Mouse (Mus musculus): Measurements from ENCODE around the gene Prss43. TPM values are rescaled to one million over a fixed set of nuclear protein-coding genes. Genes with fewer than 3 reads are reported as not detected.

Gene Prss43
- total RNA-seq, 2 experiments from 2014 or later: not detected

DNA sequence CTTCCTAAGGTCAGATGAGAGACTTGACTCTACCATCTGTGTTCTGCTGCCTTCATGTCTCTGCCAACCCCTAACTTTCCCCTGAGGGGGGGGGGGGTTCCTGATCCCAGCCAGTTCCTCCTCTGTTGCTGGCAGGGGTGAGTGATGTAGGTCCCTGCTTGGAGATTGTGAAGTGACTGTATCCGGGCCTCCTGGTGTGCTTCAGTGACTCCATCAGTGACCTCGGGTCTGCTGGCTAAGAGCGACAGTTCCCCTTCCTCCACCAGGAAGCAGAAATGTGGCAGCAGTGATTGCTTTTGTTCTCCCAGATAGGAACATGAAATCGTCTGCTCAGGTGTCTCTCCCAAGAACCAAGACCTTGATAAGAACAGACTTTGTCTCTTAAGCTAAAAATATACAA is 30.4 kb downstream of the Prss43 start:
- intact Hi-C loops (cut with DNase I): no loop called here
- DNase-seq: peak; percentile 13
- peak; percentile 32; the same call in 1 of the 2 replicates for TF ChIP-seq CTCF (IDR thresholded peaks at IDR 0.05)
- Histone ChIP-seq H3K4me3 (no peak overlapping the region), H3K27ac (no peak overlapping the region)

DNA sequence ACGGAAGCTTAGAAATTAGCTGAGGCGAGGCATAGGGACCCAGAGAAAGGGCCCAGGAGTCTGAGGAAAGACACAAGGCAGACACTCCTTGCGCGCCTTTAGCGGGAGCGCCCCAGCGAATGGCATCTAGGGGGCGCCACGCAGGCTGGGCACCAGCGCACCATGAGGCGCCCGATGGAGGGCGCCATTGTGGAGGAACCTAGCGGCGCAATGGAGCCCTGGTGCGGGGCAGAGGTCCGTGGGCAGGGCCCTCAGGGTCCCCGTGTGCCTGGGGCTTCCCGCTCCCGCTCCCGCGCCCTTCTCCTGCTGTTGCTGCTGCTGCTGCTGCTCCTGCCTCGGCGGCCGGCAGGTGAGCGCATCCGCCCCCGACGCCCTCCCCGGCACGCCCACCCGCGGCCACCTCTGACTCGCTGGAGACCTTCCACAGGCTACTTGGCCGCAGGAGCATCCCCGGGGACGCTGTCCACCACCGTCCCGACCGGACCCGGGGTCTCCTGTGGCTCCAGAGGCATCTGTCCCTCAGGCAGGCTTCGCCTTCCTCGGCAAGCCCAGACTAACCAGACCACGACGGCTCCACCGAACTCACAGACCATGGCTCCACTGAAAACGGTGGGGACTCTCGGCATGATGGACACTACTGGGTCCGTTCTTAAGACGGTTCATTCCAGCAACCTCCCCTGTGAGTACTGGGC is 31.4 kb downstream of the Prss43 start, which contains the start of gene Prss50:
Gene Prss50 (plus strand): TSS at position 187 of the 692 bp plus-strand sequence.
- peak; percentile 49 for TF ChIP-seq CTCF (IDR thresholded peaks at IDR 0.05)
- Histone ChIP-seq H3K4me3 (no peak within 1 kb of the TSS), H3K27ac (no peak within 1 kb of the TSS)
- peak; percentile 22 for DNase-seq
- intact Hi-C loops (cut with DNase I): no loop called here

DNA sequence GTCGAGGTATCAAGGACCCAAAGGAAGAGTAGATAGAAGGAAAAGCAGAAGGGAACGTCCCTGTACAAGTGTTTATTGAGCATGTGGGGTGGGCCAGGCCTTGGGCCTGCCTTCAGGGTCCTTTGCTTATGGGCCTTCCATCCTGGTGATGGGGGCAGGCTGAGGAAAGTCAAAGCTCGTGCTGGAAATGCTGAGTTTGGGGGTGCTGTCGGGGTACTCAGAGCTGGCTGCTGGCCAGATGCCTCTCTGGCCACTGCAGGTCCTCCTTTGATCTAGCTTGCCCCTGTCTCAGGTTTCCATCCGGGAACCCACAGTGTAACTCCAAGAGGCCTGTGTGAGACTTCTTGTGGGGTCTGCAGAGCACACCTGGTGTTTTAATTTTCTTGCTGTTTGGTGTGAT is 32.0 kb downstream of the Prss43 start:
- TF ChIP-seq CTCF (IDR thresholded peaks at IDR 0.05): no peak
- intact Hi-C loops (cut with DNase I): no loop called here

DNA sequence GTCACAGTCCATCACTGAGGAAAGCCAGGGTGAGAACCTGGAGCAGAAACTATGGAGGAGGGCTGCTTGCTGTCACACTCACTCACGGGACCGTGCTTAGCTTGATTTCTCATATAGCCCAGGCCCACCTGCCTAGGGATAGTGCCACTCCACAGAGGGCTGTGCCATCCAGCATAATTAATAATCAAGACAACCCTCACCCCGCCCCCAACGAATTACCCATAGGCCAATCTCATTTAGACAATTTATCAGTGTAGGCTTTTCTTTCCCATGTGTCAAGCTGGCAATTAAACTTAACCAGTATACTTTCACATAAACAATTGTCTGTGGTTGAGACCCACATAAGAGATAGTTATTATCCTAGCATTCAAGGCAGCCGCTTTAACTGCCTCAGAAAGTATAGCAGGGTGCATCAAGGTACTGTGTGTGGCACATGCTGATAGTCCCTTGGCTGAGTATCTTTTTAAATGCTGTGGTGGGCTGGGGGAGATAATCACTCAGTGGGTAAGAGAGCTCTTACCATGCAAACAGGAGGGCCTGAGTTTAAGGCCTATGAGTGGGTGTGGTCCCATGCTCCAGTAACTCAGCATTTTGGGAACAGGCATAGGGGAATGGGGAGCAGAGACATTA is 32.6 kb downstream of the Prss43 start:
- intact Hi-C loops (cut with DNase I): no loop called here
- no peak overlapping the region for H3K27ac ChIP-seq
- peak; percentile 7 for DNase-seq
- no peak for TF ChIP-seq CTCF (IDR thresholded peaks at IDR 0.05)
- no peak overlapping the region for H3K4me3 ChIP-seq

More for the DNA sequence above, 32.0 kb downstream of the Prss43 start:
- peak; percentile 7 for DNase-seq
- H3K27ac ChIP-seq: no peak overlapping the region
- H3K4me3 ChIP-seq: no peak overlapping the region

DNA sequence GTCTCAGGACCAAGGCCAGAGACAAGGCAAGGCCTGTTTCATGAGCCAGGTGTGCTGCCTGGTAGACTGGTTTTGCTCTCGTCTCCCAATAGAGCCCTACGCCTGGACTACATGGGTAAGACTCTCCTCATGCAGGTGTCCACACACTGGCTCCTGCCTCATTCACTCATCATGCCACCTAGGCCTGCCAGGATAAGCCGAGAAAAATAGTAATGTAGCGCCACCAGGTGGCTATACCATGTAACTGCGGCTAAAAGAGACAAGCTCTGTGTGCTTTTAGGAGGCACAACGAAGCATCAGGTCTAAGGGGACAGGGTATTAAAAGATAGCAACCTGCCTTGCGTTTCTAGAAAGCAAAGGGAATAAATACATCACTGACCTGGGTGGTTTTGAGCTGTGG is 44.5 kb downstream of the Prss43 start:
- no peak overlapping the region for H3K4me3 ChIP-seq
- intact Hi-C loops (cut with DNase I): loop anchor here (1.0 to 5.0 kb wide), 3 partner anchors 89 to 459 kb away; no protein-coding TSS in a partner anchor
- peak; percentile 65 for DNase-seq
- peak; percentile 88 for TF ChIP-seq CTCF (IDR thresholded peaks at IDR 0.05)
- H3K27ac ChIP-seq: no peak overlapping the region

DNA sequence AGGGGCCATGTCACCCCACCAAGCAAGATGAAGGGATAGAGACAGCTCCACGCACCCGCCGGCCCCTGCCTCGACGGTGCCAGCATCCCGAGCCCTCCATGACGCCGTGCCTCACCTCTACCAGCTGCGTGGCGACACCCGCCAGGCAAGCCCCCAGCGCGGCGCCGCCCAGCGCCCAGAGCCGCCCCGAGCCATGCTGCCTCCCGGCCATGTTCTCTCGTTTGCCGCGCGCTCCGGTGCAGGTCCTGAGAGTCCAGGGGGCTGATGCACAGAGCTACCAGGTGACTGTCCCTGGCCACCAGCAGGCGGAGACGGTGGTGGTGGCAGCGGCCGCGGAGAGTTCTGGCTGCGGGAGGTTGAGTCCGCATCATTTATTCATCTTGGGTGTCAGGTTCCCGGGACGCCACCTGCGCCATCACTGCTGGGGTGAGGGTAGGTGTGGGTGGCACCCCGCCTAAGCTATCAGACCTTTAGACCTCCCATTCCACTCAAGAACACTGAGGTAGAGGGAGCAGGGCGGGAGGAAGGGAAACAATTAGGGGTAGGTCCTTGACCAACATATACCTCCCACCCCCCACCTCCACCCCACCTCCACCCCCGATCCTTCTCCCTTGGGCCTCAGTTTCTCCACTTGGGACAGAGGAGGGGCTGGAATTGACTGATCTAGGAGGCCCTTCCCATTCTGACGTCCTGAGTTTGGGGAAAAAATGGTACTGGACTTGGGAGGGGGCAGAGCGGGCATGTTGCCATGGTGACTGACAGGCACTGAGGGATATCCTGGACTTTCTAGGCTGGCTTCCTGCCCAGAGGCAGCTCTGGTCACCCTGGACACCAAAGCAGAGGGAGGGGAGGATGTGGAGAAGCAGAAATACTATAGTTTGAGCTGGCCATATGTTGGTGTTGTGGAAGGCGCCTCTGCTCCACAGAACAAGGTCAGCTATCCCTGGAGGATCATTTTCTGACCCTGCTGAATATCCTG is 47.5 kb downstream of the Prss43 start:
- intact Hi-C loops (cut with DNase I): loop anchor here (5.0 kb wide), 1 partner anchor 462 kb away; no protein-coding TSS in a partner anchor
- TF ChIP-seq CTCF (IDR thresholded peaks at IDR 0.05): no peak
- DNase-seq: no peak
- no peak overlapping the region for H3K27ac ChIP-seq
- peak overlapping the region; percentile 1; the same call in 1 of the 2 replicates for H3K4me3 ChIP-seq

DNA sequence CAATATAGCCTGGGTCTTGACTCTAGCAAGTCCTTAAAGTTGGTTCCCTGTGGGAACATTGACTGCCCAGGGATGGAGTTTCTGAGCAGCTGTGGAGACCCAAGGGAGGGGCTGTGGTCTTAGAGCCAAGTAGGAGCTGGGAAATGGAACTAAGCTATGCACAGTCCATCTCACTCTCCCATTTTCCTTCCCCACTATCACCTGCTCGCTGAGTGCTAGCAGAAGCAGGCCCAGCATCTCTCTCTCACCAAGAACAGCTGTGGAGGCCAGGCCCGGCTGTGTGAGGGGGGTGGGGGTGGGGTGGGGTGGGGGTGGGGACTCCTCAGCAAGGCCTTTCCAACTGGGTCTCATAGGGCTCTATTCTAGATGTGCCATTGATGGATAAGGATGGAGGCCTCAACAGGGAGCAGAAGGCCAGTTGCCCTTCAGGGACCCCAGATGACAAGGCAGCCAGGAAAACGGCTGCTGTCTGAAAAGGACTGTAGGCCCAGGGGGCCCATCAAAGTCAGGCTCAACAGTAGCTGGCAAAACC is 48.2 kb downstream of the Prss43 start:
- TF ChIP-seq CTCF (IDR thresholded peaks at IDR 0.05): no peak
- no peak overlapping the region for H3K27ac ChIP-seq
- intact Hi-C loops (cut with DNase I): loop anchor here (5.0 kb wide), 1 partner anchor 462 kb away; no protein-coding TSS in a partner anchor
- no peak overlapping the region for H3K4me3 ChIP-seq
- DNase-seq: no peak

DNA sequence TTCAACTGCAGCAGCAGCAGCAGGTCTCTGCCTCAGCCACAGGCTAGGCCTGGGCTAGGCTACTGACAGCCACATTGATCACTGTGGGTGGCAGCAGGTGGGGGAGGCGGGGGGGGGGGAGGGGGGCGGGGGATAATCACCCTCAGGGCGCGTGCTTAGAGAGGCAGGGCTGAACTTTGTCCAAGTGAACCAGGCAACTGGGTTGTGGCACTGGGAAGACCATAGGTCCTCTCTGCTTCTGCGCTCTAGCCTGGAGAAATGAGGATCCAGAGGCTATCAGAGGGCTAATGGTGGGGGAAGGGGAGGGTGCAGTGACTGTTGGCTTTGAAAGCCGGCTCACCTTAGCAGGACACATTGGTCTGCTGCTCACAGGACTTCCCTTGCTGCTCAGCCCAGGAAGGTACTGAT is 48.8 kb downstream of the Prss43 start:
- intact Hi-C loops (cut with DNase I): no loop called here
- no peak for DNase-seq
- no peak for TF ChIP-seq CTCF (IDR thresholded peaks at IDR 0.05)
- H3K4me3 ChIP-seq: no peak overlapping the region
- no peak overlapping the region for H3K27ac ChIP-seq

DNA sequence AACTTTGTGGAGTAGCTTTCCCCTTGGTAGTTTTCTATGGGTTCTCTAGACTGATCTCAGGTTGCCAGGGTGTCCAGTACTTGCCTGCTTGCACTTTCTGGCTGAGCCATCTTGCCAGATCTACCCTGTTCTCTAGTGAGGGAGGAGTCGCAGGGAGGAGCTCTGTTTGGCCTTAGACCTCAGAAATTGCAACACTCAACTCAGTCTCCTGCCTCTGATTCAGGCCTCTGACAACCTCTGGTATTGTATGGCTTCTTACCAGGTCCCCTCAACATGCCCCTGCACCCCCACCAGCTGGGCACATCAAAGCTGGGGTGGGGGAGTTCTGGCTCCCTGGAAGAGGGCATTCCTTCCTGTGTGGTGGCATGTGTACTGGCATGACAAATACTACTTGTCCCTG is 50.9 kb downstream of the Prss43 start:
- intact Hi-C loops (cut with DNase I): no loop called here
- no peak overlapping the region for H3K4me3 ChIP-seq
- peak overlapping the region; percentile 91 for H3K27ac ChIP-seq
- no peak for TF ChIP-seq CTCF (IDR thresholded peaks at IDR 0.05)
- peak; percentile 48 for DNase-seq

DNA sequence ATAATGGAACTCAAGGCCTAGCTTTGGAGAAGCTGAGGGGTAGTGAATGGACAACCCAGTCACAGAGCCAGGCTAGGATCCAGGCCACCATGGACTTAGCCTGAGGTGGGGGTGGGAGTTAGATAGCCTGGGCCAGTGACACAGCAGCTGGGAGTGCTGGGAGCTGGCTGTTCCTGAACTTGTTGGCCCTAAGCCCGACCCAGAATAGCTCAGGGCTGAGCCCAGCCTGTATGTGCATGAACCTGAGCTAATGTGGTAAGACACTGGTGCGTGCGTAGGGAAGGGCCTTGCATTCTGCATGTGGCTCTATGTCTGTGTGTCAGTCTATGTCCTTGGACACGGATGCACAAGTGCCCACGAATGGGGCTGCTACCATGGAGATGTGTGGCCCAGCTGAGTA is 51.4 kb downstream of the Prss43 start:
- TF ChIP-seq CTCF (IDR thresholded peaks at IDR 0.05): no peak
- DNase-seq: peak; percentile 94
- Histone ChIP-seq H3K4me3 (peak overlapping the region; percentile 4), H3K27ac (peak overlapping the region; percentile 91)
- intact Hi-C loops (cut with DNase I): no loop called here

DNA sequence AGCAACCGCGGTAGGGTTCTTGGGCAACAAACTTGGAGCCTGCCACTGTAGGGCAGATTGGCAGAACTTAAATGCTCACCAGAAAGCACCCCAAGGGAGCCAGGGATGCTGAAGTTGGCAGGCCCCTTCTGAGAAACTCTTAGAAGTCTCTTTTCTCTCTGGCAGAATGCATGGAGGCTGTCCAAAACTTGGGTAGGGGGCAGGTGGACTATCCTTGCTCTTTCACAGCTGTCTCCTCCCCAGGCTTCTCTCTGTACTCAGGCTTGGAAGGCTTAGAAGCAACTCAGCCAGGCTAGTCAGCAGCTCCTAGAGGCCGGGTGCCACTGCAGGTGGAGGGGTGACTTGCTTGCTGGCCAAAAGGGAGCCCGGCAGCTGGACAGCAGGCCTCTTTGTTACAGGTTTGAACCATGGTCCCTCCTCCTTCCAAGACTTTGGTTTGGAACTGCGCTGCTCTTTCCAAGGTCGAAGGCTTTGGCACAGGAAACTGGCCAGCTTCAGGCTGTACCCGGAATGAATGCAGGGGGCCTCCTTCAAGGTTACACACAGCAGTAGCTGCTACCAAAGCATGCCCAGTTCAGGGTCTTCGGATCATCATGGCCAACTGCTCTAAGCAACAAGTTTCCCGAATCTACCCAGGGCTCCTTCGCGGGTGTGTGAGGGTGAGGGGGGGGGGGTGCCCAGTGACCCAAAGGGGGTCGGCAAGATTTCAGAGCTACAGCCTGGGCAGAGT is 52.9 kb downstream of the Prss43 start, which contains the start of gene Als2cl:
Gene Als2cl (plus strand): TSS at position 680 of the 730 bp plus-strand sequence.
- peak within 1 kb of the TSS; percentile 91 for H3K27ac ChIP-seq
- DNase-seq: peak; percentile 60
- no peak for TF ChIP-seq CTCF (IDR thresholded peaks at IDR 0.05)
- H3K4me3 ChIP-seq: peak within 1 kb of the TSS; percentile 73
- intact Hi-C loops (cut with DNase I): no loop called here

Data from gastrocnemius, adult 2 months (tissue).